Mouse (Mus musculus) cerebellum, adult (tissue): ENCODE data around the gene Olfr1112.
"Not testable (repeated sequence)": the region's sequence is repeated elsewhere in the genome, so short reads cannot be mapped to it uniquely, and the experiment has no call there.

Experiments used
- ATAC-seq: cut with Nextera tagmentation; 2 replicates; pipeline ENCODE4 v1.9.2; 2017; ENCODE audit warnings: mild to moderate bottlenecking, moderate library complexity, mixed read lengths; ENCODE audit not compliant: insufficient number of reproducible peaks, low FRiP score, low TSS enrichment

Gene Olfr1112

DNA sequence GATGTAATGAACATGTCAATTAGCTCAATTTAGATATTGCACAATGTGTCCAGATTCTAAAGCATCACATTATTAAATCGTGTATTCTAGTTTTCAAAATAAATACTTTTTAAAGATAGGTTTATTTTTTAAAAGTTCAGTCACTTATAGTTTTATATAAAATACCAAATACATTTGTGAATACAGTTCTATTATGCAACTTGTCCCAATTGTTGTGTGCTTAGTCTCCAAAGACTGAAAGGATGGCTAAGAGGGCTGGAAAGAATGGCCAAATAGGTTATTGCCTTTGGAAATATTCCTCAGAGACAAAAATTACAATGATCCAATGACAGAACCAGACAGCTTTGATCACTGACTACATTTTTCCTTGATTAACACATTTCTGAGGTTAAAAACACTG lies at the start of gene Olfr1112:
Olfr1112 (plus strand) TSS at position 301 of the 400 bp plus-strand sequence.
- ATAC-seq = no peak

DNA sequence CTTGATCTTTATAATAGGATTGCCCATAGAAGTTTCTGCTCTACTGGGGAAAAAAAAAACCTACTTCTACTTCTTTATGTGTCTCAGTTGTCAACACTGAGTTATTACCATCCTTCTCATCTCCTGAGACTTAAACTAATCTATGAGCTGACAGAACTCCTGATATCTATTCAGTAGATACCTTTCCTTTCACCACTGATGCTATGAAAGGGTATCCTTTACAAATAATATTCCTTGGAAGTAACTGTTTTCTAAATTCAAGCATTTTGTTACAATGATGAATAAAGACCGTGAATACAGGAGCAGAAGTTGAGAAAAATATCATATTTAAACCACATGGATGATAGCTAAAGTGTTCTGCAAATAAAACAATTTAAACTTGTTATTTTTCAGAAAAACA lies 47.4 kb upstream of the Olfr1112 start, which contains the start of gene Olfr1110:
Olfr1110 (minus strand) TSS at position 101 of the 400 bp plus-strand sequence.
- no peak for ATAC-seq

DNA sequence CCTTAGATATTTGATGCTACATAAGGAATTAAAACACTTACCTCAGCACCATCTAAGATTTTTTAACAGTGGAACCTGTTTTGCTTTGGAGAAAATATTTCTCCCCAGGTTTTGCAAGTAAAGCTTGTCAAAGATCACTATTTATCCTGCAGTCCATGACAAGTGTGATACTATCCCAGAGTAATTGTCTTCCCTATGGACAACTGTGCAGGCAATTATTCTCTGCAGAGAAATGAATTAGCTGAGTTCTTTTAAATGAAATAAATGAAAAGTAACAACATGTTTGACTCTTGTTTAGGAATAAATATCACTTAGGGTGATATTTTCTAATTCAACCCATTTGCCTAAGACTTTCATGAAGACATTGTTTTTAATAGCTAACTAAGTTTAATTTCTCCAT lies 35.1 kb upstream of the Olfr1112 start, which contains the start of gene Olfr1111:
Olfr1111 (minus strand) TSS at position 101 of the 400 bp plus-strand sequence.
- no peak for ATAC-seq

DNA sequence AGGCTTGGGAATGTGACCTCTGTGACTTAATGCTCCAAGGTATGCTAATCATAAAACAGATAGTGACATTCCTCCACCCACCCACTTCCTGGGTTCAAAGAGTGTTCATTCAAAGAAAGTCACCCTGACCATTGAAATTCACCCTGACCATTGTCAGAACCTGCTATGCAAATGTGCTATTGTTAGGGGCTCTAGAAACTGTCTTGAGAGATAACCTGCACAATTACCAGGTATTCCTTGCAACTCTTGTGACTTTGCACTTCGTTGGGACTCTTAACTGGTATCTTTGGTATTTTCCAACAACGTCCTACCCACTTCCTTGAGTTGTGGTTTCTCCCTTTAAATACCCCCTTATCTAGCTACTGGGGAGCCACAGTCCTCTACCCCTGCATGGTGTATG lies 19.9 kb upstream of the Olfr1112 start:
- not testable (repeated sequence) for ATAC-seq

DNA sequence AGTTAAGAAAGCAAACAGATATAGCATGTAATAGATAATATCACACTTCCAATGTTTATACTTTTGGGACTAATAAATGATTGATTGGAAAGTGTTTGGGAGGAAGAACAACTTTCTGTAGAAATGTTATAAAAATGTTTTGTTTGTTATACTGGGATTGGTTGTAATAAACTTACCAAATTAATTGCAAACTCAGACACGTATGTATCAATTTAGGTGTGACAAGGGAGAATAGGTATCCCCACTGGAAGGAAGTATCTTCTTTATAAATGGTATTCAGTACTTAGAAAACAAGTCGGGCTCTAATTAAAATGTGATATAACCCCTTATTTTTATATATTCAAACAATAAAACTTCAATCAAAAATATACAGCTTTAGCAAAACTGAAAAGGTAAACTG lies 21.1 kb downstream of the Olfr1112 start, which contains the start of gene Olfr1113:
Olfr1113 (plus strand) TSS at position 301 of the 400 bp plus-strand sequence.
- no peak for ATAC-seq
